Mouse (Mus musculus): ENCODE measurements around the gene Trim23. TPM values are rescaled to one million over a fixed set of nuclear protein-coding genes. Genes with fewer than 3 reads are reported as not detected.
A peak's percentile ranks its signal among the peaks of the same experiment; 100 is the strongest.

Trim23 gene
- 10 to 100 TPM in 16 of 26 experiments, 1 to 10 TPM in 10; 3.4 to 26.9 (median 14.3) TPM for total RNA-seq (2018; cell fraction: chromatin; rRNA removed)
- 10 to 100 TPM in 16 of 26 experiments, 1 to 10 TPM in 10; 4.1 to 13.0 (median 10.3) TPM for total RNA-seq (2018; cell fraction: cytosol; rRNA removed)
- total RNA-seq (2018; cell fraction: nucleus; rRNA removed), result 10 to 100 TPM in 15 of 26 experiments, 1 to 10 TPM in 11; 3.9 to 30.9 (median 11.2) TPM
- polyA plus RNA-seq (2018), result 7.1 to 9.9 TPM (median 9.4 TPM) in 3 replicates

DNA sequence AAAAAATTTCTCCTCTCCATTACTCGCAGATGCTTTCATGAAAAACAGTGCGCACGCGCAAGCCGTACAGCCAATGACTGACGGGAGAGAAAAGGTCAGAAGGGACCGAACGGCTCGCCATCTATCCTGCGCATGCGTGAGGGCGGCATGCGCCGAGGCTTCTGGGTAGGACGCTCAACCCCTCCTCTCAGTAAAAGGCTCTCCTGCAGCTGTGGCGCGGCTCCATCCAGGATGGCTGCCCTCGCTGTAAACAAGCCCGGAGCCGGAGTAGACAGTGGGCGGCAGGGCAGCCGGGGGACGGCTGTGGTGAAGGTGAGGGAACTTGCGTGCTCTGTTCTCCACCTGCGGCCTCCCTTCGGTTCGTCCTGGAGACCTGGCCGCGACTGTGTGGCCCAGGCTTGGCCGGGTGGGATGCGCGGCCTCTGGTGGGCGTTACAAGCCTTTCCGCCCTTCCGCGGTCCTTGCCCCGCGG, at the start of gene Trim23:
Gene Trim23, plus strand, starts transcription at position 148 of the 472 bp plus-strand sequence.
- Histone ChIP-seq H3K4me3 (ENCODE audit: inconsistent target) (peak within 1 kb of the TSS; percentile 93), H3K27ac (peak within 1 kb of the TSS; percentile 65), H3K79me2 (ENCODE audit: inconsistent target) (peaks cover 62% of the 10 kb centered on the region), H3K36me3 (ENCODE audit: inconsistent target) (peaks cover 7% of the 10 kb centered on the region; the same call in 1 of the 2 replicates)
- 1% methylated on average over 38 of the region's 38 CpGs for WGBS (ENCODE audit: missing documents)

- H3K4me3 ChIP-seq (ENCODE audit: inconsistent target), result no peak overlapping the region
- H3K27ac ChIP-seq, result no peak overlapping the region
- no peaks in the 10 kb centered on the region for H3K79me2 ChIP-seq (ENCODE audit: inconsistent target)
- 69% methylated on average over 2 of the region's 2 CpGs for WGBS (ENCODE audit: missing documents)
- H3K36me3 ChIP-seq (ENCODE audit: inconsistent target), result no peaks in the 10 kb centered on the region
Measured at GRCm38 (mm10) chr13:104132561-104132960, 46.0 kb upstream of the Trim23 start.

- Histone ChIP-seq H3K4me3 (ENCODE audit: inconsistent target) (no peak overlapping the region), H3K27ac (no peak overlapping the region), H3K36me3 (ENCODE audit: inconsistent target) (no peaks in the 10 kb centered on the region), H3K79me2 (ENCODE audit: inconsistent target) (no peaks in the 10 kb centered on the region)
- 93% methylated on average over 4 of the region's 4 CpGs for WGBS (ENCODE audit: missing documents)
Measured at GRCm38 (mm10) chr13:104134510-104135085, 44.0 kb upstream of the Trim23 start.

- WGBS (ENCODE audit: missing documents), result 34% methylated on average over 13 of the region's 13 CpGs
- H3K79me2 ChIP-seq (ENCODE audit: inconsistent target), result no peaks in the 10 kb centered on the region
- peaks cover 17% of the 10 kb centered on the region; the same call in 1 of the 2 replicates for H3K36me3 ChIP-seq (ENCODE audit: inconsistent target)
- no peak overlapping the region for H3K27ac ChIP-seq
- H3K4me3 ChIP-seq (ENCODE audit: inconsistent target), result no peak overlapping the region
Measured at GRCm38 (mm10) chr13:104139369-104140209, 39.0 kb upstream of the Trim23 start.

- Histone ChIP-seq H3K27ac (no peak overlapping the region), H3K79me2 (ENCODE audit: inconsistent target) (no peaks in the 10 kb centered on the region), H3K4me3 (ENCODE audit: inconsistent target) (no peak overlapping the region), H3K36me3 (ENCODE audit: inconsistent target) (peaks cover 65% of the 10 kb centered on the region)
- 93% methylated on average over 9 of the region's 9 CpGs for WGBS (ENCODE audit: missing documents)
Measured at GRCm38 (mm10) chr13:104144871-104145270, 33.7 kb upstream of the Trim23 start.

DNA sequence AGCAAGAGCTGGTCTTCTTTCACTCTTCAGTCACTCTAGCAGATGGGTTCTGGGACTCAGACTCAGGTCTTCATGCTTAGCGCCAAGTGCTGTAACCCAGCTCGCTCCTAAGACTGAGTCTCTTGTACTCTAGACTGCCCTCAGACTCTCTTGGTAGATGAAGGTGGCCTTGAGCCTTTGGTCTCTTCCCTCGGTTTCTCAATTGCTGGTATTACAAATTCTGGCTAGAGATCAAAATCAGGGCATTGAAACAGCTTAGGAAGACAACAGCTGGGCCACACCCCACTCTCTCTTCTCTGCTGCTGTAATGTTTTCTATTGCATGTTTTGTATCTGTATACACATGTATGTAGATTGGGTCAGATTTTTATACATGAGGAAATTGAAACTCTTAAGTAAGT, 33.0 kb upstream of the Trim23 start:
- 97% methylated on average over 3 of the region's 3 CpGs for WGBS (ENCODE audit: missing documents)
- H3K4me3 ChIP-seq (ENCODE audit: inconsistent target), result no peak overlapping the region
- H3K27ac ChIP-seq, result no peak overlapping the region
- peaks cover 65% of the 10 kb centered on the region for H3K36me3 ChIP-seq (ENCODE audit: inconsistent target)
- no peaks in the 10 kb centered on the region for H3K79me2 ChIP-seq (ENCODE audit: inconsistent target)

- 88% methylated on average over 4 of the region's 5 CpGs for WGBS (ENCODE audit: missing documents)
- H3K36me3 ChIP-seq (ENCODE audit: inconsistent target), result peaks cover 33% of the 10 kb centered on the region
- H3K4me3 ChIP-seq (ENCODE audit: inconsistent target), result no peak overlapping the region
- no peak overlapping the region for H3K27ac ChIP-seq
- no peaks in the 10 kb centered on the region for H3K79me2 ChIP-seq (ENCODE audit: inconsistent target)
Measured at GRCm38 (mm10) chr13:104154180-104154579, 24.4 kb upstream of the Trim23 start.

DNA sequence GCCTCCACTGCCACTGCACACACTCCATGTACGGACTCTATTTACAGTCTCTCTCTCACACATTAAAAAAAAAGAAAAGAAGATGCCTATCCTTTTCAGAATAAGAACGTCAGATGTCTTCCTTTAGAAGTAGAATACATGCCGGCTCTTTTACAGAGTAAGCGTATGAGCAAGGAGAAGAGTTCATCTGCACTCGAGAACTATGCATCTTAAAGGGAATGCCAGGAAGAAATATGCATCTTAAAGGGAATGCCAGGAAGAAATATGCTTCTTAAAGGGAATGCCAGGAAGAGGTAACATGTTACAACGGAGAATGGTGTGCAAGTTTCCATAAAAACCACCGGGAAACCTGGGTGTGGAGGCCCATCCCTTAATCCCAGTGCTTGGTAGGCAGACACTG, 23.5 kb upstream of the Trim23 start:
- WGBS (ENCODE audit: missing documents), result 96% methylated on average over 7 of the region's 7 CpGs
- no peak overlapping the region for H3K4me3 ChIP-seq (ENCODE audit: inconsistent target)
- no peak overlapping the region for H3K27ac ChIP-seq
- no peaks in the 10 kb centered on the region for H3K79me2 ChIP-seq (ENCODE audit: inconsistent target)
- peaks cover 36% of the 10 kb centered on the region for H3K36me3 ChIP-seq (ENCODE audit: inconsistent target)

DNA sequence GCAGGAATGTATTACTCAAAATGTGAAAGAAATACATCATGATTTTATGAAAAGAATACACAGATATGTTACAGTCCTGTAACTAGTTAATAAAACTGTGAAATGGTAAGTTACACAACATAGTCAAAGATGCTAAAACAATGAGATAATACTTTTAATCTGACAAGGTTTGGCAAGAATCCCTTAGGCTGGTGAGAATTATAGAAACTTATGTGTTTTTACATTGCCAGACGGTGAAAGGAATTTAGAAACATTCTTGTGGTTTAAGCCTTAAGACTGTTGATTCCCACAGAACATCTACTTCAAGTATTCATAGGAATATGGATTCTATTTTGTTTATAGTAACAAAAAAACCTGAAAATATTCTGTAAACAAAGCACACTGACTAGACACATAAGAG, 22.9 kb upstream of the Trim23 start:
- peaks cover 40% of the 10 kb centered on the region for H3K36me3 ChIP-seq (ENCODE audit: inconsistent target)
- H3K27ac ChIP-seq, result no peak overlapping the region
- H3K4me3 ChIP-seq (ENCODE audit: inconsistent target), result no peak overlapping the region
- no peaks in the 10 kb centered on the region for H3K79me2 ChIP-seq (ENCODE audit: inconsistent target)
- WGBS (ENCODE audit: missing documents), result 100% methylated on average over 1 of the region's 1 CpGs

DNA sequence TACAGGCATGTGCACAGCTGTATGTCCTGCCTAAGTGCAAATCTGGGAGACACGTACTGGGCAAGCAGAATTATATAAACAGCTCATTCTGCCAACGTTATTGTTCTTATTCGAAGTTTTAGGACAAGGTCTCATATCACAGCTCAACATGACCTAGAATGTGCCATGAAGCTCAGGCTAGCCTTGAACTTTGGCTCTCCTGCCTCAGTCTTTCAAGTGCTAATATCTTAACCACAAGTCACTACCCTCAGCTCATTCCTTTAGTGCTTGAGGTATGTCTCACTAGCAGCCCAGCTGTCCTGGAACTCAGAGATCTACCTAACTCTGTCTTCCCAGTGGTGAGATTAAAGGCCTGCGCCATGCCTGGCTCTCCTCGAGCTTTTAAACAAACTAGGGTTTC, 6.9 kb upstream of the Trim23 start:
- no peak overlapping the region for H3K4me3 ChIP-seq (ENCODE audit: inconsistent target)
- H3K79me2 ChIP-seq (ENCODE audit: inconsistent target), result peaks cover 61% of the 10 kb centered on the region
- 98% methylated on average over 5 of the region's 5 CpGs for WGBS (ENCODE audit: missing documents)
- no peak overlapping the region for H3K27ac ChIP-seq
- peaks cover 23% of the 10 kb centered on the region for H3K36me3 ChIP-seq (ENCODE audit: inconsistent target)

DNA sequence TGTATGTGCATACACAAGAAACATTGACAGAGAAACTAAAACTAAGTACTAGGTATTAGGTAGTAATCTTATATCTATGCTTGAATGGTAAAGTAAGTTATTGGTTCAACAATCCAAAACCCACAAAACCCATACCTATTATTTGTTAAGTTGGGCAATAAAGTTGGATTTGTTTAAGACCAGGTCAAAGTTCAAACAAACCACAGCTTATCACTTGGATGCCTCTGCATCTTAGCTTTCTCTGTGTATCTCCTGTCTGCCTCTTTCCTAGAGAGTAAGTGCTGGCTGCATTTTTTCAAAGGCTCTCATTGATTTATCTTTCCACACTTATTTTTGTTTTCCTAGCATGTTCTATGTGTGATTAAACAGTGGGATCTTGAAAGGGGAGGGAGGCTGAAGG, 6.1 kb upstream of the Trim23 start:
- Histone ChIP-seq H3K27ac (no peak overlapping the region), H3K79me2 (ENCODE audit: inconsistent target) (peaks cover 69% of the 10 kb centered on the region), H3K4me3 (ENCODE audit: inconsistent target) (no peak overlapping the region), H3K36me3 (ENCODE audit: inconsistent target) (peaks cover 19% of the 10 kb centered on the region)

- 53% methylated on average over 3 of the region's 3 CpGs for WGBS (ENCODE audit: missing documents)
- H3K27ac ChIP-seq, result no peak overlapping the region
- H3K36me3 ChIP-seq (ENCODE audit: inconsistent target), result peaks cover 2% of the 10 kb centered on the region; the same call in 1 of the 2 replicates
- peaks cover 80% of the 10 kb centered on the region for H3K79me2 ChIP-seq (ENCODE audit: inconsistent target)
- H3K4me3 ChIP-seq (ENCODE audit: inconsistent target), result peak overlapping the region; percentile 93
Measured at GRCm38 (mm10) chr13:104176874-104177273, 1.7 kb upstream of the Trim23 start.

DNA sequence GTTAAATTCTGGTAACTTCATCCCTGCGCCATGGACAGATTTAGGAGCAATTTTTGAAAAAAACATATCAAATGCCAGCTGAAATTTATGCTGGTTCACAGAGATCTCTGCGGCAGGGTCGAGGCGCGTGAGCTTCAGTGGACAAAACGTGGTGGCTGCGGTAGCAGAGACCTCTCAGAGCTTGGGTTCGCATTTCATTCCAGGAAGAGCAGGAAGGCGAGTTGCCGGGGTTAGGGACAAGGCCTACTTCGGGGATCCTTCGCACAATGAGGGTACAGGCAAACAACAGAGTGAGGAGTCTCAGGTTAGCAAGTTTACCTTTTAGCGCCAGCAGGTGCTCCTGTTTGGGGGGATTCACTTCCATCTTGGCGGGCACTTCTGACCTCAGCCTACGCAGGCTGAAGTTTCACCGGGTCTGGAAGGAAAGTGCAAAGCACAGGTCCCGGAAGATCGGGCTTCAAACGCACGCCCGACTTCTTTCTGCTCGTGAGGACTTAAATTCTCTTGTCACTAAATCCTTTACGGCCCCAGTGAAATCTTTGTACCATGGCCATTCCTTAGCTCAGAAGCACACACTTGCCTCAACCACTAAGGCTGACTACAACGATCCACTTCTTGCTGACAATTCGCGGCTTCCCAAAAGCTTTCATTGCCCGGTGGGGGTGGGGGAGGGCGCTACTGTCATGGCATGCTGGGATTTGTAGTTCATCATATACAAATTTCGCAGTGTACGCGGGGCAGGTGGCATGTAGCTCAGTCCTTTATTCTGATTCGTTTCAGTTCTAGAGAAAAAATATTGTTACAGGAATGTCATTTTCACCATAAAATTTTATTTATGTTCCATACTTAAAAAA, 574 bp upstream of the Trim23 start, which contains the start of gene Trappc13:
Gene Trappc13, minus strand, starts transcription at position 674 of the 854 bp plus-strand sequence.
- 3% methylated on average over 32 of the region's 32 CpGs for WGBS (ENCODE audit: missing documents)
- H3K4me3 ChIP-seq (ENCODE audit: inconsistent target), result peak within 1 kb of the TSS; percentile 93
- H3K27ac ChIP-seq, result peak within 1 kb of the TSS; percentile 65
- peaks cover 7% of the 10 kb centered on the region; the same call in 1 of the 2 replicates for H3K36me3 ChIP-seq (ENCODE audit: inconsistent target)
- H3K79me2 ChIP-seq (ENCODE audit: inconsistent target), result peaks cover 69% of the 10 kb centered on the region
